Mouse (Mus musculus) liver, adult 2 months (tissue): ENCODE measurements at regions not wholly inside any gene's neighbourhood (a gene's known extent, or its start where the extent isn't known, plus 50 kb on each side); places are given as distances from the start of the nearest gene placed in this dataset.

Experiments used
- CTCF ChIP-seq: fragments of 200-500 bp; IDR thresholded peaks from 2 replicates; pipeline ENCODE4 v1.5.1; 2011; ENCODE audit warnings: low read depth, low read length, control low read depth
- POLR2A ChIP-seq: fragments of 200-500 bp; IDR thresholded peaks from 2 replicates; pipeline ENCODE4 v1.6.1; 2011; ENCODE audit warnings: low read length, control low read depth; ENCODE audit not compliant: insufficient read depth; ENCODE audit errors: extremely low read depth

- TF ChIP-seq POLR2A = no peak
- TF ChIP-seq CTCF = peak; percentile 26; the same call in 1 of the 2 replicates
These were observed 98.1 kb downstream of the Kdr start for GRCm38 (mm10) chr5:75880088-75880684.
